Mouse (Mus musculus): ENCODE data around the gene Calml3. TPM values are rescaled to one million over a fixed set of nuclear protein-coding genes. Genes with fewer than 3 reads are reported as not detected.
"Not testable (repeated sequence)": the region's sequence is repeated elsewhere in the genome, so short reads cannot be mapped to it uniquely, and the experiment has no call there.

The Calml3 gene
- 7.1 and 10.7 TPM in 2 replicates for polyA plus RNA-seq (2014; fragmentation: Nextera tagmentation; extraction: Ambion mirVana)

- Histone ChIP-seq H3K4me2 (ENCODE audit: low read depth, low read length) (no peak within 1 kb of the TSS; the same call in 1 of the 2 replicates), H3K27me3 (replicated peaks; ENCODE audit: control insufficient read depth, insufficient read depth, low read length) (no peaks in the 10 kb centered on the region), H3K9me3 (ENCODE audit: control insufficient read depth, low read length) (no peaks in the 10 kb centered on the region), H3K4me1 (ENCODE audit: control insufficient read depth, insufficient read depth, low read length) (0 out of 2 replicates have a peak, but pooled peaks cover 12% of the 10 kb centered on the region), H3K27ac (replicated peaks; ENCODE audit: low read depth, low read length) (no peak within 1 kb of the TSS), H3K4me3 (ENCODE audit: low read depth, low read length) (no peak within 1 kb of the TSS), H3K9ac (ENCODE audit: low read depth, low read length) (no peak within 1 kb of the TSS), H3K36me3 (ENCODE audit: control insufficient read depth, insufficient read depth, low read length) (no peaks in the 10 kb centered on the region)
- DNase-seq (ENCODE audit: low spot score): peak; percentile 35
- WGBS: 73% methylated on average over 13 of the region's 13 CpGs
- 0 out of 2 replicates have a peak, but pooled peaks have one; percentile 6 for ATAC-seq (ENCODE audit: low read depth)
Observed at GRCm38 (mm10) chr13:3804186-3804585, at the start of gene Calml3. Gene Calml3 (minus strand): TSS chr13:3804316.

DNA sequence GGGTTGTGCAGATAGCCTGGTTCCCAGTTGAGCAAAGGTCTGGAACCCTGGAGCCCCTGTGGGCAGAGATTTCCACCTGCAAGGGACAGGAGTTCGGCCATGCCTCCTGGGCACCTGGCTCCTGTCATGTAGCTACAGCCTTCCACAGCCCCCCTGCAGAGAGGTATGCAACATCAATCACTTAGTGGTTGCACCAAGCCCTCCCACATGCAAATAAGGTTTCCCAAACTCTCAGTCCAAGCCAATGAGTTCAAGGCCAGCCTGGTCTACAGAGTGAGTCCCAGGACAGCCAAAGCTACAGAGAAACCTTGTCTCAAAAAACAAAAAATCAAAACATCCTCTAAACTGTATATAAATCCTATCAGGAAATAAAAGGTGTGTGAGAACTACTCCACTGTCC, 46.2 kb upstream of the Calml3 start:
- Histone ChIP-seq H3K27ac (replicated peaks; ENCODE audit: low read depth, low read length) (no peak overlapping the region), H3K4me3 (ENCODE audit: low read depth, low read length) (no peak overlapping the region)
- WGBS: 67% methylated on average over 1 of the region's 1 CpGs

DNA sequence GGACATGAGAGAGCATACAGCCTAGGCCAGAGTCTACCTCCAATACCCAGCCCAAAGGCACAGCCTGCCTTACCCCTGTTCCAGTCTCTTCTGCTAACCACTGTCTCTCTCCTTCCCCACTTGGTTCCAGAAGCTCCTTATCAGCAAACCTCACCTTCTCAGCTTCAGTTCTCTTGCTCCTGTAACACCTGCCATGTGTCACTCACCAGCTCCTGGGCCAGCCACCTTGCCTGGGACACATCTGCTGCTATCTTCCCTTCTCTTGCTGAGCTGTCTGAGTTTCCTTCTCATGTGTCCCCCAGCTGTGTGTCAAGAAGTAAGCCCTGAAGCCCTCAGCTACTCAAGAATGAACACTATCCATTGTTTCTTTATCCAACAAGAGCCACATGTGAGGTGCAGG, 36.5 kb upstream of the Calml3 start:
- H3K4me1 ChIP-seq (ENCODE audit: control insufficient read depth, insufficient read depth, low read length); H3K27me3 ChIP-seq (replicated peaks; ENCODE audit: control insufficient read depth, insufficient read depth, low read length); DNase-seq (ENCODE audit: low spot score); H3K9ac ChIP-seq (ENCODE audit: low read depth, low read length); H3K4me2 ChIP-seq (ENCODE audit: low read depth, low read length); H3K27ac ChIP-seq (replicated peaks; ENCODE audit: low read depth, low read length); H3K36me3 ChIP-seq (ENCODE audit: control insufficient read depth, insufficient read depth, low read length); ATAC-seq (ENCODE audit: low read depth); H3K9me3 ChIP-seq (ENCODE audit: control insufficient read depth, low read length); H3K4me3 ChIP-seq (ENCODE audit: low read depth, low read length): not testable (repeated sequence)

More for the DNA sequence above, 46.2 kb upstream of the Calml3 start:
- Histone ChIP-seq H3K36me3 (ENCODE audit: control insufficient read depth, insufficient read depth, low read length) (no peaks in the 10 kb centered on the region), H3K27me3 (replicated peaks; ENCODE audit: control insufficient read depth, insufficient read depth, low read length) (no peaks in the 10 kb centered on the region), H3K9ac (ENCODE audit: low read depth, low read length) (no peak overlapping the region), H3K4me1 (ENCODE audit: control insufficient read depth, insufficient read depth, low read length) (no peaks in the 10 kb centered on the region), H3K4me2 (ENCODE audit: low read depth, low read length) (no peak overlapping the region), H3K9me3 (ENCODE audit: control insufficient read depth, low read length) (no peaks in the 10 kb centered on the region)
- DNase-seq (ENCODE audit: low spot score) (no peak), ATAC-seq (ENCODE audit: low read depth) (no peak)

DNA sequence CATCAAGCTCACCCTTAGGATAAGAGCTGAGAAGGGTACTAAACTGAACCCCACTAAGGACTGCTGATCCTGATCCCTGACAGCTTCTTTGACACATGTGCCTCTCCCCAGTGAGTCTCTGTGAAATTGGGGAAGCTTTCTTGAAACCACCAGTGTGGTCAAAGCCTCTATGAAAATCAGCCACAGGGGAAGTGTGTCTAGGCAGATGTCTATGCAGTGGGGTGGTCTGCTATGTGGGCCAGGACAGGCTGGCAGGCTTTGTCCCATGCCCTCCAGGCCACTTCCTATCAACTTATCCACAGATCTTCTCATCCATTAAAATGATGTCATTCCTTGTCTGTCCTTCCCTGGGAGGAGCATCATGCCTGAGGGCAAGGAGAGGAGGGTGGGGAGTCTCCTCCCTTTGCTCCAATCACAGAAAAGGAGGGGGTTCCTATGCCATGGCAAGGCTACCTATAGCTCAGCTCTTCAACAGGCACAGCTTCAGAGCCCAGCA, 33.2 kb upstream of the Calml3 start, which contains the start of gene Calm4:
Calm4 (plus strand) TSS at position 446 of the 496 bp plus-strand sequence.
- H3K4me1 ChIP-seq (ENCODE audit: control insufficient read depth, insufficient read depth, low read length); H3K4me3 ChIP-seq (ENCODE audit: low read depth, low read length); H3K27ac ChIP-seq (replicated peaks; ENCODE audit: low read depth, low read length); H3K36me3 ChIP-seq (ENCODE audit: control insufficient read depth, insufficient read depth, low read length); H3K27me3 ChIP-seq (replicated peaks; ENCODE audit: control insufficient read depth, insufficient read depth, low read length); ATAC-seq (ENCODE audit: low read depth); H3K9ac ChIP-seq (ENCODE audit: low read depth, low read length); H3K9me3 ChIP-seq (ENCODE audit: control insufficient read depth, low read length); H3K4me2 ChIP-seq (ENCODE audit: low read depth, low read length); DNase-seq (ENCODE audit: low spot score): not testable (repeated sequence)

DNA sequence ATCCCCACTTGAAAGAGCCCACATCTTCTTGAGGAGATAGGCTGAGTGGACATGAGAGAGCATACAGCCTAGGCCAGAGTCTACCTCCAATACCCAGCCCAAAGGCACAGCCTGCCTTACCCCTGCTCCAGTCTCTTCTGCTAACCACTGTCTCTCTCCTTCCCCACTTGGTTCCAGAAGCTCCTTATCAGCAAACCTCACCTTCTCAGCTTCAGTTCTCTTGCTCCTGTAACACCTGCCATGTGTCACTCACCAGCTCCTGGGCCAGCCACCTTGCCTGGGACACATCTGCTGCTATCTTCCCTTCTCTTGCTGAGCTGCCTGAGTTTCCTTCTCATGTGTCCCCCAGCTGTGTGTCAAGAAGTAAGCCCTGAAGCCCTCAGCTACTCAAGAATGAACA, 29.5 kb upstream of the Calml3 start:
- not testable (repeated sequence) for H3K4me3 ChIP-seq (ENCODE audit: low read depth, low read length); H3K9me3 ChIP-seq (ENCODE audit: control insufficient read depth, low read length); DNase-seq (ENCODE audit: low spot score); H3K4me1 ChIP-seq (ENCODE audit: control insufficient read depth, insufficient read depth, low read length); ATAC-seq (ENCODE audit: low read depth); H3K4me2 ChIP-seq (ENCODE audit: low read depth, low read length); H3K9ac ChIP-seq (ENCODE audit: low read depth, low read length); H3K27ac ChIP-seq (replicated peaks; ENCODE audit: low read depth, low read length); H3K36me3 ChIP-seq (ENCODE audit: control insufficient read depth, insufficient read depth, low read length); H3K27me3 ChIP-seq (replicated peaks; ENCODE audit: control insufficient read depth, insufficient read depth, low read length)

GRCm38 (mm10) chr13:3832450-3832849, 28.3 kb upstream of the Calml3 start:
- Histone ChIP-seq H3K4me2 (ENCODE audit: low read depth, low read length) (no peak overlapping the region), H3K9me3 (ENCODE audit: control insufficient read depth, low read length) (no peaks in the 10 kb centered on the region), H3K4me3 (ENCODE audit: low read depth, low read length) (no peak overlapping the region), H3K4me1 (ENCODE audit: control insufficient read depth, insufficient read depth, low read length) (no peaks in the 10 kb centered on the region), H3K9ac (ENCODE audit: low read depth, low read length) (no peak overlapping the region), H3K27ac (replicated peaks; ENCODE audit: low read depth, low read length) (no peak overlapping the region), H3K27me3 (replicated peaks; ENCODE audit: control insufficient read depth, insufficient read depth, low read length) (no peaks in the 10 kb centered on the region), H3K36me3 (ENCODE audit: control insufficient read depth, insufficient read depth, low read length) (no peaks in the 10 kb centered on the region)
- WGBS: 52% methylated on average over 2 of the region's 2 CpGs
- ATAC-seq (ENCODE audit: low read depth) (no peak), DNase-seq (ENCODE audit: low spot score) (peak; percentile 13)

DNA sequence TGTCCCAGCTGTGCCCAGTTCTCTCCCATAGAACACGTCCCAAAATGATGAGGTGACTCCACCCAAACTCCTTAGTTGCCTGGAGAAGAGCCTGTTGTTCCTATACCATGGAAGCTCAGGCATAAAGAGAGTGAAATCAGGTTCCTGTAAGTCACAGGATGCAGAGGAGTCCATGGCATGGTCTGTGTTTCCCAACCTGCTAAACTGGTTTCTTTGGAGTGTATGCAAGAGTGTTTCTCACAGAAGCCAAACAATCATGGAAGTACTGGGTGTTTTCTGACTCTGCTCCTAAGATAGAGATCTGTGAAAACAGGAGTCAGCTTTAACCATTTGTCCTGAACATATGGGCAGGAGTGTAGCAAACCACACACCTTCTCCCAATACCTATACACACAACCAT, 27.9 kb upstream of the Calml3 start:
- DNase-seq (ENCODE audit: low spot score): peak; percentile 43
- no peaks in the 10 kb centered on the region for H3K9me3 ChIP-seq (ENCODE audit: control insufficient read depth, low read length)
- peak; percentile 55; the same call in 1 of the 2 replicates for ATAC-seq (ENCODE audit: low read depth)
- 48% methylated on average over 1 of the region's 1 CpGs for WGBS
- H3K4me2 ChIP-seq (ENCODE audit: low read depth, low read length): no peak overlapping the region
- H3K27ac ChIP-seq (replicated peaks; ENCODE audit: low read depth, low read length): no peak overlapping the region
- no peaks in the 10 kb centered on the region for H3K4me1 ChIP-seq (ENCODE audit: control insufficient read depth, insufficient read depth, low read length)
- no peaks in the 10 kb centered on the region for H3K36me3 ChIP-seq (ENCODE audit: control insufficient read depth, insufficient read depth, low read length)
- H3K4me3 ChIP-seq (ENCODE audit: low read depth, low read length): no peak overlapping the region
- H3K9ac ChIP-seq (ENCODE audit: low read depth, low read length): no peak overlapping the region
- H3K27me3 ChIP-seq (replicated peaks; ENCODE audit: control insufficient read depth, insufficient read depth, low read length): no peaks in the 10 kb centered on the region

DNA sequence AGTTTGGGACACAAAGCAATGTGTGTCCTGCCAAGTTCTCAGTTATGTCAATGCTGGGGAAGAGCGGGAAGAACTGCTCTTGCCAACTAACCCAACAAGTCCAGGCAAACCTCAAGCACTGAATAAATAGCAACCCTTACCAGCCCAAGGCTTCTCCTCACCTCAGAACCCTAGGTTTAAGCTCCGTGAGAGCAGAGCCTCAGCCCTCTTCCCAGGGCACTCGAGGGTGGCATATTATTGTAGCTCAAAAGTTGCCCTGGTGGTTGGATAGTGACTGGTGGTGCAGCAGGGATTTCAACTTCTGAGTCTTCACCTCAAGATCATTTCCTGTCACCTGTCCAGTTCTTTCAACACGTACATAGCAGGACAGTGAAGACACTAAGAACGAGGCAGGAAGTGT, 27.4 kb upstream of the Calml3 start:
- H3K27ac ChIP-seq (replicated peaks; ENCODE audit: low read depth, low read length): no peak overlapping the region
- no peaks in the 10 kb centered on the region for H3K9me3 ChIP-seq (ENCODE audit: control insufficient read depth, low read length)
- no peaks in the 10 kb centered on the region for H3K27me3 ChIP-seq (replicated peaks; ENCODE audit: control insufficient read depth, insufficient read depth, low read length)
- H3K36me3 ChIP-seq (ENCODE audit: control insufficient read depth, insufficient read depth, low read length): no peaks in the 10 kb centered on the region
- no peaks in the 10 kb centered on the region for H3K4me1 ChIP-seq (ENCODE audit: control insufficient read depth, insufficient read depth, low read length)
- peak; percentile 39 for DNase-seq (ENCODE audit: low spot score)
- H3K4me2 ChIP-seq (ENCODE audit: low read depth, low read length): no peak overlapping the region
- H3K4me3 ChIP-seq (ENCODE audit: low read depth, low read length): no peak overlapping the region
- 0 out of 2 replicates have a peak, but pooled peaks have one; percentile 53 for ATAC-seq (ENCODE audit: low read depth)
- 69% methylated on average over 5 of the region's 5 CpGs for WGBS
- H3K9ac ChIP-seq (ENCODE audit: low read depth, low read length): no peak overlapping the region

DNA sequence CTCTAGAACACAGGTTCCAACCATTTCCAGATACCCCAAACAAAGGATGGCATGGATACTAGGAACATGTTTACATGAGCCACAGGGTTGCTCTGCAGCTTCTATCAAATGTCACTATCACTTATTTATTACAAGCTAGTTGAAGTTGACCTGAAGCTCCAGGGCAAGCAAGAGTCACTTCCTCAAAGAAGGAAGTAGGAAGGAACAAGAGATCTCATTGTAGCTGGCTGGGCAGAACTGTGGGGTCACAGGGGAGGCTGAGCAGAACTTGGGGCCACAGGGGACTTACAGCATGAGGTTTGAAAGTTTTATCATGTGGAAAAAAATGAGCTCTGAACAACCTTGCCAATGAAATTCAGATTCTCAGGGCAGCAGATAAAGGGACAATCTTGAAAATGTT, 21.6 kb upstream of the Calml3 start:
- DNase-seq (ENCODE audit: low spot score) (no peak), ATAC-seq (ENCODE audit: low read depth) (no peak)
- Histone ChIP-seq H3K4me2 (ENCODE audit: low read depth, low read length) (no peak overlapping the region), H3K9ac (ENCODE audit: low read depth, low read length) (no peak overlapping the region), H3K27me3 (replicated peaks; ENCODE audit: control insufficient read depth, insufficient read depth, low read length) (no peaks in the 10 kb centered on the region), H3K4me3 (ENCODE audit: low read depth, low read length) (no peak overlapping the region), H3K9me3 (ENCODE audit: control insufficient read depth, low read length) (no peaks in the 10 kb centered on the region), H3K4me1 (ENCODE audit: control insufficient read depth, insufficient read depth, low read length) (no peaks in the 10 kb centered on the region), H3K27ac (replicated peaks; ENCODE audit: low read depth, low read length) (no peak overlapping the region), H3K36me3 (ENCODE audit: control insufficient read depth, insufficient read depth, low read length) (no peaks in the 10 kb centered on the region)

All from embryonic facial prominence, embryonic 14.5 days (tissue).